Mouse (Mus musculus) heart, postnatal 0 days (tissue): ENCODE results near the gene Foxn3.

Source experiments
- CTCF ChIP-seq: IDR thresholded peaks from 2 replicates; pipeline ENCODE4 v1.5.1; 2016; ENCODE audit warnings: antibody characterized with exemption, control low read depth, low read depth
- EP300 ChIP-seq: IDR thresholded peaks from 2 replicates; pipeline ENCODE4 v1.6.1; 2016; ENCODE audit warnings: antibody characterized with exemption, low read depth

DNA sequence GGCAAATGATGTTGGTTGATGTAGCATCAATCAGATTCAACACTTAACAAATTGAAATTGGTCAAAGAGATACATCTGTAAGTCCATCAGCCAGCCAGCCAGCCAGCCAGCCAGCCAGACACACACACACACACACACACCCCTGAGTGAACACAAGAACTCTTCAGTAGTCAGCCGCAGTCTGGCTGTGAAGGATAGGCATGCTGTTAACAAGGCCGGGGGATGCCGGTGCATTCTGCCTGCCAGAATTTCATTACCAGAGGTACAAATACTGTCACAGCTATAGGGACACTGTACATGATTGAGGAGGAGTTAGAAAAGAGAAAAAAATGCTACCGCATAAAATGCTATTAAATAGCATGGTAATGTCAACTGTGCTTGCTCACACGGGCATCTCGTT lies 271.2 kb downstream of the Foxn3 start:
- TF ChIP-seq CTCF (no peak), EP300 (no peak)
